Mouse (Mus musculus): ENCODE measurements at regions not wholly inside any gene's neighbourhood (a gene's known extent, or its start where the extent isn't known, plus 50 kb on each side); places are given as distances from the start of the nearest gene placed in this dataset.

GRCm38 (mm10) chr3:21824101-21824880, 252.2 kb upstream of the Tbl1xr1 start:
- peak; percentile 39 for DNase-seq

GRCm38 (mm10) chr3:21824913-21825610, 251.4 kb upstream of the Tbl1xr1 start:
- DNase-seq, result no peak

DNA sequence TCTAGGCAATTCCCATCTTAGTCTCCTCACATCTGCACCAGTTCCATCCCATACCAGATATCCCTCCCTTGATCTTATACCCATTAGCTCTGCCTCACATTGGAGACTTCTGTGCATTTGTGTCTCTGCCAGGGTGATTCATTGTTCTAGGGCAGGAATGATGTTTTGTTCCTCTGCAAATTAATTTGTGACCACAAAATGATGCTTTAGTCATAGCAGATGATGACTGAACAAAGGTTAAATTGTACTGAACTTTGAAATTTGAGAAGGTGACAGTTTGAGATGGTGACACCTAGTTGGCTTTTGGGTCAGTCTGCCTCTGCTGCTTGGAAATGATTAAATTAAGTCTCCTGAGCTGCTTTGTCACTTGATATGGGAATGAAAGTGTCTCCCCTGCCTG, 248.8 kb upstream of the Tbl1xr1 start:
- no peak for DNase-seq

DNA sequence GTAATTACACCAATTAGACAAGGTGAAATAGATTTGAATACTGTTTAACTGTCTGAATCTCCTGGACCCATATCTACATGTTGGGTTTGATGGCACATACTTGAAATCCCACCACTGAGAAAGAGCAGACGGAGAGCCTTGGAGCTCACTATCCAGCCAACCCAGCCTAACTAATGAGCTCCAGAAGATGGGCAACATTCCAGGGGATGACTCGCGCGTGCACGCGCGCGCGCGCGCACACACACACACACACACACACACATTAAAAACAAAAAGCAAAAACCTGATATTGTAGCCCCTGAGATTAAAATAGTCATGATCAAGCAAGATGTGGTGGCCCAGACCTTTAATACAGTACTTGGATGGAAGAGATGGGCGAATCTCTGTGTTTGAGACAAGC, 243.3 kb upstream of the Tbl1xr1 start:
- no peak for DNase-seq

DNA sequence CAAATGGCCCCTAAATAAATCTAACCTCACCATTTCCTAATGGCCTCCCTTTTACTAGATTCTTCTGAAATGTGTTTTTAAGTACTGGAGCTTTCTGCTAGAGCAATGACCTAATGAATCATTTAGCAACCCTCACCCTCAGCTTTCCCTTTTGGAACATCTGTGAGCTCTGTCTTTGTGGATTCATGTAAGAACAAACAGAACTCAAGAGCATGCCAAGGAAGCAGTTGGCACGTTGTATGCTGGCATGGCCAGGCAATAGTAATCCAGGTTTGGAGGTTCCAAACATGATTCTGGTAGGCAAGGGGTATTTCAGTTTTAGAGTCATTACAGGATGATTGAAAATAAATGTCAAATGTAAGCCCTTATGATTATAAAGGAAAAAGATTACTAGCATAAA, 240.9 kb upstream of the Tbl1xr1 start:
- DNase-seq, result no peak

DNA sequence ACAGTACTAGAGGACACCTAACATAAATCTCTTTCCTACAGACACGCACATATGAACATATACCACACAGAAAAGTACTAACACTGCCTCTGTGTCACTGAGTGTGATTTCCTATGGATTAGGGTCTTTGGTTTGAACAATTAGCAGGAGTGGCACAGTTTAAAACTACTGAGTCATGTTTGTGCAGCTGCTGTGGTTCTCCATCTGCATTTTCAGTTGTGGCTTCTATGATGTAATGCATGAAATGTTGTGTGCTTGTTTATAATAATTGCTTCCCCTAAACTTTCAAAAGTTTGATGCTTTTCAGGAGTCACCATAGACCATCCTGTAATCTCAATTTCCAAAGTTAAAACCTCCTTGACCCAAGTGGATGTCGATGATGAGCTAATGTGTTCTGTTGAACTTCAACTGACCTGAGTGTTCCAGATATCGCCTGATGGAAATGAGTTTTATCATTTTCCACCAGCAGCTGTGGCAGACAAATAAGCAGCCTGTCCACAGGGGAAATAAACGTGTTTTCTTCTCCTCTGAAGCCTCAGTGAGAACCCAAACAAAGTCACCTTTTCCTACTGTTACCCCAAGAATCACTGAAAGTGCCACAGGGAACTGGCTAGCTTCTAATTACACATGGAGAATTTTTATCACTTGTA, 239.0 kb upstream of the Tbl1xr1 start:
- DNase-seq, result no peak

DNA sequence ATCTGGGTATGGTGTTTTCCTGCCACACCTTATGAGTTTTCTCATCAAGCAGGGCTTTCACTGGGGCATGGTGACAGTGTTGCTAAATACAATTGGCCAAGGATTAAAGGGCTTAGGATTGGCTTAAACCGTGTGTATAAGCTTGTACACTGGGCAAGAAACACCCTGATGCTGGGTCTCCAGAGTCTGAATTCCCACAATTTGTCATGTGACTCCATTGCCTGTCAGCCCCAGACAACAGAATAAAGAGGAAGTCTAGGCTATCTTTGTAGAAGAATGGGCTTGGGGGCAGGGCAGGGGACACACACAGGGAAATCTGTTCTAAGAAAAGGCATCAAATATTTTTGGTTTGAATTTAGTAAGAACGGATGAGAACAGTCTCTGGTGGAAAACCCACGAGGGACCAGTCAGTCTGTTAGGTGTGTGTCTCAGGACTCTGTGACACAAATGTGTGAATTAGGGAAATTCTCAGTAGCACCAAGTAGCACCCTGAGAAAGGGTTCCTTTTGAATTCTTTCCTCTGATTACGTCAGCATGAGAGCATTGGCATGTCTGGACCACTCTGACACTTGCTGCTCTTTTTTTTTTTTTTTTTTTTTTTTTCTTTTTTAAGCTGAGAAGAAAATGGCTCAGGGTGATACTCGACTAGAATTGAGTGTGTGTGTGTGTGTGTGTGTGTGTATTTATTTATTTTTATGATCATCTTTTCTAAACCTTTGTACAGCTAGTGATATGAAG, 235.5 kb upstream of the Tbl1xr1 start:
- DNase-seq, result no peak

- DNase-seq, result no peak
These were observed 234.9 kb upstream of the Tbl1xr1 start for GRCm38 (mm10) chr3:21841506-21841905.

GRCm38 (mm10) chr3:21842545-21843291, 233.7 kb upstream of the Tbl1xr1 start:
- DNase-seq, result no peak

- DNase-seq, result no peak
These were observed 233.1 kb upstream of the Tbl1xr1 start for GRCm38 (mm10) chr3:21843292-21843852.

GRCm38 (mm10) chr3:21849831-21850230, 226.6 kb upstream of the Tbl1xr1 start:
- no peak for DNase-seq

- no peak for DNase-seq
These were observed 225.5 kb upstream of the Tbl1xr1 start for GRCm38 (mm10) chr3:21850977-21851376.

DNA sequence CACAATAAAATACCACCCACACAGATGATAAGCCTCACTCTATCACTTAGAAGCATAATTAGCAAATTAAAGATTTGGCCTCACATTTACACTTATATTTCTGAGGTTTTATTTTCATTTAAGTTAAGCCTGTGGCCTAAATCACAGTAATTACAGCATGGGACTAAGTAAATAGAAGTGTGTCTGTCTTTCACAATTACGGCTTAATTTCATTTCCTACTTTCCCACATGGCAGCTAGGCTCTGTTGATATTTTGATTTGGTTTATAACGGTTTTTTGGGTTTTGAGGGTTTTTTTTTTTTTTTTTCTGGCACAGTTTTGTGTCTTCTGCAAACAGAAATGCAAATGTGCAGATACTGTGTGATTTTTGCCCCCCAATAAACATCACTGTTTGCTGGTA, 222.1 kb upstream of the Tbl1xr1 start:
- no peak for DNase-seq

GRCm38 (mm10) chr3:21859436-21859835, 217.0 kb upstream of the Tbl1xr1 start:
- DNase-seq, result no peak

GRCm38 (mm10) chr3:21860915-21861635, 215.4 kb upstream of the Tbl1xr1 start:
- no peak for DNase-seq

GRCm38 (mm10) chr3:21861636-21861970, 214.8 kb upstream of the Tbl1xr1 start:
- no peak for DNase-seq

DNA sequence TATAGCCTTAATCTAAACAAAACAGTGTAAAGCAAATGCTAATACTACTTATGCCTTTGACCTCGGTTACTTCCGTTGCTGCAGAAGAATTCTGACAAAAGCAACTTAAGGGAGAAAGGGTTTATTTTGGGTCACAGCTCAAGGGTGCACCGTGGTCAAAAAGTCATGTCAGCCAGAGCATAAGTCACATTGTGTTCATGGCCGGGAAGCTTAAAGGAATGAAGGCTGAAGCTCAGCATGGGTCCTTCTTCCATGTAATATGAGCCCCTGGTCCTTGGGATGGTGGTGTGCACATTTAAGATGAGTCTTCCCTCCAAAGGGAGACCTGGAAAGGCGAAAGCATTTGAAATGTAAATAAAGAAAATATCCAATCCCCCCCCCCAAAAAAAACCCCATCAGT, 212.1 kb upstream of the Tbl1xr1 start:
- no peak for DNase-seq

- DNase-seq, result no peak
These were observed 210.6 kb upstream of the Tbl1xr1 start for GRCm38 (mm10) chr3:21865856-21866255.

DNA sequence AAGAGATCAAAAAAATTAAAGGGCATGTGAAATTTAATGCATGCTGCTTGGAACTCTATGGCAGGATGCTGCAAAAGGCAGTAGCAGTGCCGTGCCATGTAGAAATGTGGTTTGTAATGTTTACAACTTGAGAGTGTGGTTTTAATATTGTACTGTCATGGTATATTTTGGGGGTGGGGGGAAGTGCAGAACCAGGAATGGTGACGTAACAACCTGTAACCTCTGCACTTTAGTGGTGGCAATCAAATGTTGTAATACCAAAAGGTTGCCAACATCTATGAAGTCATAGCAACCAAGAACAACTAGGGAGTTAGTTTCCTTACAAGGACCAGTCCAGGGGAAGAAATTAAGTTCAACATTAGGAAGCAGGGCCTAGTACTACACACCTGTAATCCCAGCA, 198.1 kb upstream of the Tbl1xr1 start:
- no peak for DNase-seq

- no peak for DNase-seq
These were observed 192.2 kb upstream of the Tbl1xr1 start for GRCm38 (mm10) chr3:21884216-21884615.

DNA sequence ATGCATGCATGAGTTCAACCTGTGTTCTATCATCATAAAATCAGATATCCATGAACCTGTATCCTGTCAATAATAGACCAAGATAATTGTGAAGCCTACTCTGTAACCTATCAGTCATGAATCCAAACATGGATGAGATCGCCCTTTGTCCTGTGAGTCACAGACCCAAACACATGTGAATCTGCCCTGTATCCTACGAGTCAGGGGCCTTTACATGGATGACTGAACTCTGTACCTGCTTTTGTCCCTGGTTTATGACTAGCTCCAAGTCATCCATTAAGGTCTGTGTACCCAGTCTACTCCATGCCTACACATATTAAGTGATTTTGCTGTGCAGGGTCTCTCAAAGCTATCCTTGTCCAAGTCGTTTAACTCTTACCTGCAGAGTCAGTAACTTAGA, 187.7 kb upstream of the Tbl1xr1 start:
- no peak for DNase-seq
